Mouse (Mus musculus): Measurements from ENCODE around the gene Ifi27l2a.
"Not testable (repeated sequence)": the region's sequence is repeated elsewhere in the genome, so short reads cannot be mapped to it uniquely, and the experiment has no call there.

Ifi27l2a gene

DNA sequence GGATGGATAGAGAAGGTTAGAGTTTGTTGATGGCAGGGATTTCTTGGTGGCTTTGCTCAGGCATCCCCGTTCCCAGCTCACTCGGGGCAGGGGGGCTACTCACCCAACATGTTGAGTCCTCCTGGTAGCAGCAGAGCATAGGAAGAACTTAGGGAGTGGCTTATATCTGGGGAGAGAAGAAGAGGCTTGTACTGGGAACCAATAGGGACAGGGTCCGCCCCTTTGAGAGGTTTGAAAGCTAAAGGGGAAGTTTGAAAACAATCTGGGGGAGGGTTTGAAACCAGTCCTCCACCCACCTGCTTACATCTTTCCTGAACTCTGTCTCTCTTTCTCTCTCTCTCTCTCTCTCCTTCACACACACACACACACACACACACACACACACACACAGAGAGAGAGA is at the start of gene Ifi27l2a:
Ifi27l2a (minus strand) TSS at position 157 of the 400 bp plus-strand sequence.
- DNase-seq (ENCODE audit: low read depth, low spot score) = no peak

DNA sequence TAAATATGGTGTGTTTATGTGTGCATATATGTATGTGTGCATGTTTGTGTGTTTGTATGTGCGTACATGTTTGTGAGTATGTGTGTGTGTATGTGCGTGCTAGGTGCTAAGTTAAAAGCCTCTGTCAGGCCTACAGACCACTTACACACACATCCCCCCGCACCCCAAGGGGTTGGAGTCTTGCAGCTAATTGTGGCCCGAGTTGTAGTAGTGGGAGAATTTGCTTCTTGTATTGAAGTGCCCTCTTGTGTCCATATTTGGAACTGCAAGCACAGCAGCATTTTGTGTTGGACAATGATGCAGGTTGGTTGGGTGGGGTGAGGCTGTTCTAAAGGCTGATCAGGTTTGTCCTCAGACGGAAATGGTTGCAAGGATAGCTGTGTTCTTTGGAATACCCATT is 49.3 kb upstream of the Ifi27l2a start:
- DNase-seq (ENCODE audit: low read depth, low spot score) = peak; percentile 78

DNA sequence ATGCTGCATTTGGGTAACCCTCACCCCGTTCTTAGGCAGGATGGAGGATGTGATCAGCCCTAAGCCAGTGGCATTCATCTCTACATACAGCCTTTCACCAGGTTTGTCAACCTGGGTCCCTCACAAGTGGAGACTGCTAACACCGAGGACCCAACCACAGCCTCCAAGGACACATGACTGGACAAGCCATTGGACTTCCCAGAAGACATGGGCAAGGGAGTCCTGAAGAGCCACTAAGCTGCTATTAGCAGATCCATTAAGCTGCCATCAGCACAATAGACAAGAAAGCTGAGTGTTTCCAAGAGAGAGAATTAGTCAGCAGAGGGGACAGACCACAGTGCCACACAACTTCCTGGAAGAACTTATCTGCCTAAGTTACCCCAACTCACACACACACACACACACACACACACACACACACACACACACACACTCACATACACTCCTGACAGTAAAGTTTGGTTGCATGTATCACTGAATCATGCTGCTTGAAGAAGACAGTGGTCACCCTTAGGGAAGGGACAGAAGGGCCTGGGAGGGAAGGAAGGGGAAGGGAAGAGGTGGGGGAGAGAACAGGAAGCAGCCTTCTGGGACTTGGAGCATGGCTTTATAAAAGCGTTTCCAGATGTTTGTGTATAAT is 47.7 kb upstream of the Ifi27l2a start:
- DNase-seq (ENCODE audit: low read depth, low spot score) = peak; percentile 13

DNA sequence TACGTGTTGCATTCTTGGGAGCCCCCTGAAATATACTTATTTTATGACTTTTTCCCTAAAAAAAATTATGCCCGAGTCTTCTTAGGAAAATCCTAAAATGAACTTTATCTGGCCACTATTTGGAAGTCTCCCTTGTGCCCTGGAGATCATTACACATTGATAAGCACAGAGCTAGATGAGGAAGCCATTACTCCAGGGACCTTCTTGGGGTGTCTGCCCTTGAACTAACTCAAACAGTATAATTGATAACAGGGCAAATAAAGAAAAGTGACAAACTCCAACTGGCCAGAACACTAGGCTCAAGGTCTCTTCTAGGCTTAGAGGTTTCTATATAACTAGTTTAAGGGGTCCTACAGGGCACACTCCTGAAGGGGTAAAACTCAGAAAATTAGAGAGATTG is 44.3 kb upstream of the Ifi27l2a start:
- no peak for DNase-seq (ENCODE audit: low read depth, low spot score)

DNA sequence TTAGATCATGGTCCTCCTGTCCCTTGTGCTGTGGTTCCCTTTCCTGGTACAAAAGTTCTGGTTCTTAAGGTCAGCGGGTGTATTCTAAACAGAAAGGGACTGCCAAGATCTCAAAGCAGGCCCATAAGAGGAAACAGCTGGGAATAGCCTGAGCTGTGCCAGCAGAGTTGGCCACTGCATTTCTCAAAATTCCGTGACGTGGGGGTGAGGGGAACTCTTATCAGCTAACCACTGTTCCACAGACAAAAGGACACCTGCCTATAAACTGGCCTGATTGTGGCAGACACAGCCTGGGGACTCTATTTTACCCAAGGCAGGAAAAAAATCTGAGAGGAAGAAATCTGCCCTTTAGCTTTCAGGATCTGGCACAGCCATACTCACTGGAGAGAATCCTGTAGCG is 43.8 kb upstream of the Ifi27l2a start:
- DNase-seq (ENCODE audit: low read depth, low spot score) = no peak

DNA sequence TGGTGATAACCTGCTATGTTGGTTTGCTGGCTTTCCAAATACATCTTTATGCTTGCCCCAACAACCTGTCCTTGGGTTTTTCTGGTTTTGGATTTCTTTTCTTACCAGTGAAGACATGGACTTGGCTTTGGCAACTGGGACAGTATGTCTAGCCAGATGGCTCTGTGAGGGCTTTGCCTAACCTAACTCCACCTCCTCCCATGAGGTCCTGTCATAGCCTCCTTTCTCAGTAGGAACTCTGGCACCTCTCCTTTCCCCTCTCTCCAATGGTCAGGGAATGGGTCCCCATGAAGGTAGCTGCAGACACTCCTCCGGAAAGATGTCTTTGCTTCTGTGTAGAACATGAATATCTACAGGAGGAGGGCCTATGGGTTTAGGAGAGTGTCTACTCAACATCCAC is 43.2 kb upstream of the Ifi27l2a start:
- DNase-seq (ENCODE audit: low read depth, low spot score) = no peak

DNA sequence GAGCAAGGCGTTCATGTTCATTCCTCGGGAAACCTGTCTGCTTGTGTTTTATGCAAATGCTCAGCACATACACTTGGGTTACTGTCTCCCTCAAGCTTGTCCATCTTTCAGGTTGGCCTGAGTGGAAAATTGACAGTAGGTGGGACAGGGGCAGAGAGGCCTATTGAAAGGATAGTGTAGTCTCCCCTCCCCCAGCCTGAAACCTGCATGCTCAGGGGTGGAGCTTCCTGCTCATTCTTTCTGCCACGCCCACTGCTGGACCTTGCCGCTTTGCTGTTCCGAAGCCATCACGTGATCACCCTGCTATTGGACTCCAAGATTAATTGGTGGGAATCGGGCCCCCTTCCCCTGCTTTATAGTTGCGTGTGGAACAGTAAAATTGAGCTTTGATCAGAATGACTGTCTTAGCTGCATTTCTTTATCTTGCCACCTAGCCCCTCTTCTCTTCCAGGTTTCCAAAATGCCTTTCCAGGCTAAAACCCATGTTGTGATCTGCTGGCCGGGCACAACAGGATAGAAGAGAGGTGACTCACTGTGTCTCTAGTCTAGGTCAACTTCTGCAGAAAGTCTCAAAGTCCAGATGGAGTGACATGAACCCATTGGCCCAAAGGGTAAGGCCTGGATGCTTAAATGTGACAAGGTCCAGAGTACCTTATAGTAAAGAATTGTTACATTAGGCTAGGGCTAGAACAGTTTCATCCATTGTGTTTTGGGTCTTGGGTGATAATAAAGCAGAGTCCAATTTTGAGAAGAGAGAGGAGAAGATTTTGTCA is 40.9 kb upstream of the Ifi27l2a start:
- DNase-seq (ENCODE audit: low read depth, low spot score) = not testable (repeated sequence)

DNA sequence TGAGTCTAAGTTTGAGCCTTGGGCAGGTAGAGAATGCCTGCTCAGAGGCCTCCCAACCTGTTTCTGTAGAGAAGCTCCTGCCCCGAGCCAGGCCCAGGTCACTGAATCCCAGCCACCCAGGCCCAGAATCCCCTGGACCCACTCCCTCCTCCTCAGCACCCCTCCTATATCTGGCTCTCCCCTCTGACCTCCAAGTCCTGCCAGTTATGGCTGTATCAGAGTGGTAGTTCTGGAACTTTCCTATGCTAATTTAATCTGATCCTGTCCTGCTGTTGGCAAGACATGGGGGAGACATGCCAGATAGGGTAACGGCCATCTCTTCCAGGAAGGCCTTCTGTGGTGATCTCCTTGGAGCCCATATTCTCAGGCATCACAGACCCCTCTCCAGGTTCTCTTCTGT is 39.3 kb upstream of the Ifi27l2a start:
- no peak for DNase-seq (ENCODE audit: low read depth, low spot score)

DNA sequence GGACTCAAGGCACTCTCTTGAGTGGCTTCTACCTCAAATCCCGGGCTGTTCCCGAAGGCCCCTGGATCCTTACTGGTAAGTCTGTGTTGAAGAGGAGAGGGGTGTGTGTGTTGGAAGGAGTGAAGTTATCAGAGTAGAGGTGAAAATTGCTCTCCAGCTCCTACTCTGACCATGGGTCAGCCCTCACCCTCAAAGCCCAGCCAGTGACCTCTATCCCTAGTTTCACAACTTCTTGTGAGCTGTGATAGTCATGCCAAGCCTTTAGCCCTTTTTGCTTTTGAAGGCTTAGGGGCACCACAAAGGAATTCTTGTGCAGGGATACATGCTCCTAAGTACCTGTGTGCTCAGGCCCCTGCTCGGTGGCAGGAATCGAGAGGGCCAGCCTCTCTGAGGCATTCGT is 38.2 kb upstream of the Ifi27l2a start:
- no peak for DNase-seq (ENCODE audit: low read depth, low spot score)

DNA sequence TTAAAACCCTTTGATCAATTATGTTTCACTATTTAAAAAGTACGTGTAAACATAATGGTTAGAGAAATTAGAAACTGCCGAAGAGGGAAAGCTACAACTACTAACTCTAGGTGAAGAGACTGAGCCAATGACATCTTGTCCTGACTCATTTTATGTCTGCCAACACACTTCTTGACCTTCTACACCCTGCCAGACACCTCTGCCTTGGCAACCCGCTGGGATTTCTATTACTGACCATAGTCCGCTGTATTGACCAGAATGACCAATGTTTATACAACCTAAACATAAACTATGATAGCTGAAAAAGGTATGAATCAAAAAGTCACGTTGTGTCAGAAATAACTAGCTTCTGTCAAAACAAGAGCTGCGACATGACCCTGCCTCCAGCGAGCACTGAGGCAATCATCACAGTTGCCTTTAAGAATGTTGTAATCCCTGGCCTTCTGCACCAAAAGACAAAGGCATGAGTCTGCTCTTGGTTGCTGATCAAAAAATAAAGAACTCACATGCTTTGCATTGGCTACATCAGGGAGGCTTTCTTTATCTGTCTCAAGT is 34.1 kb upstream of the Ifi27l2a start:
- DNase-seq (ENCODE audit: low read depth, low spot score) = no peak

DNA sequence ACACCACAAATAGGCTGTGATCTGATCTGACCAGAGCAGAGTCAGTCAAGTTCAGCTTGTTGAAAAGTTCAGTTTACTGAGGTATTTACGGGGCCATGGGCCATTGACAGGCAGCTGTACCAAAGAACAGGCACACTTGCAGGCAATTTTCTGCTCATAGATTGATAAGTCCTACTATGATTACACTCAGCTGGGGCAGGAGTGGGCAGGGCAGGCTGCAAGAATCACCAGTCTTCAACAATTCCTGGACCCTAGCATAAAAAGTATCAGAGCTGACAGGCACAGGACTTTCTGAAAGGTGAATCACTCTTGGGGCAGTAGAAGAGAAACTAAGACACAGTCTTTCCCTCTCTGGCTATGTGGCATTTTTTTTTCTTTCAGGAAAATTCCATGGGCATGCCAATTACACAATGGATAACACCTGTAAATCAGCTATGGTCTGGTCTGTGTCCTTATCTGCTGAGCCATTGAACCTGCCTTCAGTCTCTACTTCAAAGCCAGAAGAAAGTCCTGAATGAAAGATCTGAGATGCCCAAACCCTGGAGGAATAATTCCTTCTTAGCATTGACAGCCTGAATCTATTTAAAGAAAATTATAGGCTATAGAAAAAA is 33.4 kb upstream of the Ifi27l2a start:
- no peak for DNase-seq (ENCODE audit: low read depth, low spot score)

DNA sequence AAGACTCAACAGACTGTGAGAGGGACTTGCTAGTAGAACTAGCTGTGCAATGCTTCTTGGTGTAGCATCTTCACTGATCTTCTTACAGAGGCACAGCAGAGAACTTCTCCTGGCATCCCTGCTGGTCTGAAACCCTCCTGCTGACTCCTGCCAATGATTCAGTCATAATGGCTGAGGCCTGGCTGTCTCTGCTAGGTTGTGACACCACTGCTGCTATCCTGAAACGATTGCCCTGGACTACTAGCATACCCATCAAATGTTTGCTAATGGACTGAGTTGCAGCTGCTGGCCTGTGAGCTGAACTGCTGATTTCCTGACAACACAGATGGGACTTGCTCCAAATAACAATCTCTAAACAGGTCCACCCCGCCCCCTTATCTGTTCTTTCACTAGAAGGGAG is 31.0 kb upstream of the Ifi27l2a start:
- no peak for DNase-seq (ENCODE audit: low read depth, low spot score)

DNA sequence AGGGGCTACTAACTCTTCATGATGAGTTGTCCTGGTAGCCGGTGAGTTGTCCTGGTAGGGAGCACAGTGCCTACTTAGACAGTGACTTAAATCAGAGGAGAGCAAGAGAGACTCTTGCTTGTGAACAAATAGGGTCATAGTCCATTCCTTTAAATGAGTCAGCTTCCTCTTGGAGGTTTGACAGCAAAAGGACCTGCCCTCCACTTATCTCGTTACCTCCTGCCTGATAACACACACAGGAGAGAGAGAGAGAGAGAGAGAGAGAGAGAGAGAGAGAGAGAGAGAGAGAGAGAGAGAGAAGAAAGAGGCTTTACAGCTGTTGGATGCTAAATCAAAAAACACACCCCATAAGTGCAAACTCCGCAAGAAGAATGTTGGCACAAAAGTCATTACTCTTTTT is 13.7 kb upstream of the Ifi27l2a start, which contains the start of gene Ifi27l2b:
Ifi27l2b (minus strand) TSS at position 84 of the 400 bp plus-strand sequence.
- DNase-seq (ENCODE audit: low read depth, low spot score) = no peak

DNA sequence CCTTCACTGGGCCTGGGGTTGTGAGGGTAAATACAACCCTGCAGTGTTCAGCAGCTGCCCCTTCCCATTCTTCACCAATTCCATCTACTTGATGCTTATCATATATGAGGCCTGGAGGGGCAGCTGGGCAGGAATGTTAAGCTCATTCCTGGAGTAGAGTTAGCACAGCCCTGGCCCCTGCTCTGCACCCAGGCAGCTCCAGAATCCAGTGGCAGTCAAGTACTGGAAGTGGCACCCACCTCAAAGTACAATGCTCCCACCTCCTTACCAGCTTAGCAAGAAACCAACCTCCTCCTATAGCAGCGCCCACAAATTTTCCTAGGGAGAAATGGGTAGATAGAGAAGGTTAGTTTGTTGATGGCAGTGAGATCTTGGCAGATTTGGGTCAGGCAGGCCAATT is 13.2 kb upstream of the Ifi27l2a start:
- not testable (repeated sequence) for DNase-seq (ENCODE audit: low read depth, low spot score)

DNA sequence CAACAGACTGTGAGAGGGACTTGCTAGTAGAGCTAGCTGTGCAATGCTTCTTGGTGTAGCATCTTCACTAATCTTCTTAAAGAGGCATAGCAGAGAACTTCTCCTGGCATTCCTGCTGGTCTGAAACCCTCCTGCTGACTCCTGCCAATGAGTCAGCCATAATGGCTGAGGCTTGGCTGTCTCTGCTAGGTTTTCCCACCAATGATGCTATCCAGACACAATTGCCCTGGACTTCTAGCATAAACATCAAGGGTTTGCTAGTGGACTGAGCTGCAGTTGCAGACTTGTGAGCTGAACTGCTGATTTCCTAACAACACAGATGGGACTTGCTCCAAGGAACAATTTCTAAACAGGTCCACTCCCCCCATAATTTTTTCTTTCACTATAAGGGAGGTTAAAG is 9.9 kb upstream of the Ifi27l2a start:
- no peak for DNase-seq (ENCODE audit: low read depth, low spot score)

DNA sequence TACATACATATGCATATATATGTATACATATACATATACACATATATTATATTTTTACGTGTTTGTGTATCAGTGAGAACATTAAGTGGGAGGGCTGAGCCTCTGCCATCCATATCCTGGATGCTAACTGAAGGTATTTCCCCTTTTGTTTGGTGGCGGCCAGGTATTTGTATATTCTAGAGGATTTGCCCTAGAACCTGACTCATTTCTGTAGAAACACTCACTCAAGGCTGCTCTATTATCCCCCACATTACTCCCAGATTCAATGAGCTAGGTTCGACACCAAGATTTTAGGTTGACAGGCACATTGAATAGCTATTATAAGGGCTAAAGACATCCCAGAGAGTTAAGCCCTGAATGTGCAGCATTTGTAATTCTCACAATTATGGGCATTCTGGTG is 1.6 kb upstream of the Ifi27l2a start:
- DNase-seq (ENCODE audit: low read depth, low spot score) = no peak

DNA sequence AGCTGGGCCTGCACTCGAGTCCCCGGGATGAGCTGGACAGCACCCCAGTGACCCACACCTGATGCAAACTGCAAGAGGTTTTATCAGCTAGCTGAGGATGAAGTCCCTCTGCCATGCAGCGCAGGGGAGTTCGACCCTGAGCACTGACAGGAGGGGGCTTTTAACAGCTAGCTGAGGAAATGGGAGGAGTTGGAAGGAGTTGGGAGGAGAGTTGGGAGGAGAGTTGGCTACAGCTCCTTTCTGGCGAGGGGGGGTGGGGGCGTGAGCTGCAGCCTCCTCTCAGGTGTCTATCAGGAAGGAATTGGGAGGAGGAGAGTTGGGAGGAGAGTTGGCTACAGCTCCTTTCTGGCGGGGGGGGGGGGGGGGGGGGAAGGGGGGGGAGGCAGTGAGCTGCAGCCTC is 781 bp upstream of the Ifi27l2a start:
- DNase-seq (ENCODE audit: low read depth, low spot score) = not testable (repeated sequence)

DNA sequence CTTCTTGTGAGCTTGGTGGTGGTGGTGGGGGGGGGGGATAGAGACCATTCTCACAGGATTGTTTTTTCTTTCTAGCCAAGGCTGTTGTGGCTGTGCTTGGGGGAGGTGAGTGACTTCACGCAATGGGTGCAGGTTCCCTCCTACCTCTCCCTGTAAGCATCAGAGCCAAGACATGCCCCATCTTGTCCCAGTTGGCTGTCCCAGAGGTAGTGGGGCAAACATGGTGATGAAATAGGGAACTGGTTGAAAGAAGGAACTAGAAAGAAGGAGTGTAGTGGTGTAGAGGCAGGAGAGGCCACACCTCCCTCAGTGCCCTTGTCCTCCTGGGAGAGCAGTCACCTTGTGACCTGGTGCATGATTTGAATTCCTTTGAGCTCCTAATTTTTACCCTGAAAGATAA is 5.9 kb downstream of the Ifi27l2a start:
- DNase-seq (ENCODE audit: low read depth, low spot score) = no peak

DNA sequence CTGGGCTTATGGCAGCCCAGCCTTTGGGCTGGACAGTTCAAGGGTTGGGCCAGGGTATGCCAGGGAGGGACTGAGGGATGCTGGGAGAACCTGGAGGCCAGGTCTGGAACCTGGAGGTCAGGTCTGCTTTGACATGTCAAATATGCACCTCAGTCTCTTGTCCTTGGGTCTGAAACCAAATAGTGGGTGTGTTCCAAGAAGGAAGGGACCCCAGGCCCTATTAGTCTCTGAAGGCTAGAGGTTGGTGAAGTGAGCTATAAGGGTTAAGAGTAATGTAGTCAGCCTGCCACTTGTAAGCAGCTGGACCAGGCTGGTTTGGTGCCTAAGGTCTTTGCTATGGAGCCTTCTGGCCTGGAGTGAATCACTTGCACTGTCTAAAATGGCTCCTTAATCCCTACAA is 8.6 kb downstream of the Ifi27l2a start:
- no peak for DNase-seq (ENCODE audit: low read depth, low spot score)

DNA sequence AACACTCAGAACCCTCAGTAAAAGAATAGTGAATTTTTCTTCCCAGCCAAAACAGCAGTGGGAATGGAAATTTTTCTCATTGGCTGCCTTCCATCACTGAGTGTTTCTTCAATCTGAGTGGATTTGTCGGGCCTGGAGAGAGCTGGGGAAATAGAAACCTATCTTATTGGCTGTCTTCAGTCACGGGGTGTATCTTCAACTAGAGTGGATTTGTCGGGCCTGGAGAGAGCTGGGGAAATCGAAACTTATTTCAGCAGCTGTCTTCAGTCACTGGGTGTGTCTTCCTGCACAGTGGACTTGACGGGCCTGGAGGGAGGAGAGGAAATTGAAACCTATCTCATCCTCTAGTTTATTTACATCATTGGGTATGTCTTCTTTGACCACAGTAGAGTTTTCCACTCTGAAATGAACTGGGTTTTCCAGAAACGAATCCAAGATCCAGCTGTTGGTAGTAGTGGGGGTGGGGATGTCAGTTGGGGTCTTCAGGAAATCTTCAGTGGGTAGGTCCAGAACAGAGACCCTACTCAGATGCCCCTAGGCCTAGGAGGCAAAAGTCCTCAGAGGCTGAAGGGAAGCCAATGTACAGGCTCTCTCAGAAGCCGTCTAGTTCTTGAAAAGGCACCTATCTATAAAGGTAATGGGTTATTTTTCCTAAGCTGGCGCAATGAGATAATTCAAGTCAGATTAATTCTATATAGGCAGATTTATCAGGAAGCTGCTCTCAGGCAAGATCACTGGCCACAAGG is 9.3 kb downstream of the Ifi27l2a start, which contains the start of gene Ifi27:
Ifi27 (plus strand) TSS at position 226 of the 746 bp plus-strand sequence.
- DNase-seq (ENCODE audit: low read depth, low spot score) = no peak

DNA sequence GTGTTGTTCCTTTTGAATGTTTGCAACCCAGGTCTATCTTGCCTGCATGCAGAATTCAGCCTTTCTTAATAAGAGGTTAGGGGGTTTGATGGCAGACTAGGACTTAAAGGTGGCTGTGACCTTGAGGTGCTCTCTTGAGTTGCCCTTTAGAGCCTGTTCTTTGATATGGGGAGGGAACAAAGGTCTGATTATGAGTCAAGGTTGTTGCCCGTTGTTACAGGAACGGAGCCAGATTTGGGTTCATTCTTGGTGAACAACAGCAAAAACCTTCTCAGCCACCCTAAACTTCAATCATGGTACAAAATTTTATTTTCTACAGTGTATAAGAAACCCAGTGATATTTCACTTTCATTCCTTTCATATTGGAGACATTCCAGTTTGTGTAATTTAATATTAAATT is 10.1 kb downstream of the Ifi27l2a start:
- DNase-seq (ENCODE audit: low read depth, low spot score) = no peak

DNA sequence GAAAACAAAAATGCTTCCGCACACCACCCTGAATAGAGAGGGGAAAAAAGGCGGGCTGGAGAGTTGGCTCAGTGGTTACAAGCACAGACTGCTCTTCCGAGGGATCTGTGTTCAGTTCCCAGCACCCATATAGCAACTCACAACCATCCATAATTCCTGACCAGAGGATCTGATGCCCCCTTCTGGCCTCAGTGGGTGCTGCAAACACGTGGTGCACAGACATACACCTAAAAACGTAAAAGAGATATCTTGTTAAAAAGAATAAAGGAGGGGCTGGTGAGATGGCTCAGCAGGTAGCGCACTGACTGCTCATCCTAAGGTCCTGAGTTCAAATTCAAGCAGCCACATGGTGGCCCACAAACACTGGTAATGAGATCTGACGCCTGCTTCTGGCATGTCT is 16.8 kb downstream of the Ifi27l2a start:
- no peak for DNase-seq (ENCODE audit: low read depth, low spot score)
